Mouse (Mus musculus): Measurements from ENCODE around the gene Cdkl4.
"Not testable (repeated sequence)": the region's sequence is repeated elsewhere in the genome, so short reads cannot be mapped to it uniquely, and the experiment has no call there.

The Cdkl4 gene

GRCm38 (mm10) chr17:80564611-80564924 lies 13.0 kb downstream of the Cdkl4 start:
- no peak for ATAC-seq (ENCODE audit: insufficient number of reproducible peaks, low FRiP score, low TSS enrichment)

DNA sequence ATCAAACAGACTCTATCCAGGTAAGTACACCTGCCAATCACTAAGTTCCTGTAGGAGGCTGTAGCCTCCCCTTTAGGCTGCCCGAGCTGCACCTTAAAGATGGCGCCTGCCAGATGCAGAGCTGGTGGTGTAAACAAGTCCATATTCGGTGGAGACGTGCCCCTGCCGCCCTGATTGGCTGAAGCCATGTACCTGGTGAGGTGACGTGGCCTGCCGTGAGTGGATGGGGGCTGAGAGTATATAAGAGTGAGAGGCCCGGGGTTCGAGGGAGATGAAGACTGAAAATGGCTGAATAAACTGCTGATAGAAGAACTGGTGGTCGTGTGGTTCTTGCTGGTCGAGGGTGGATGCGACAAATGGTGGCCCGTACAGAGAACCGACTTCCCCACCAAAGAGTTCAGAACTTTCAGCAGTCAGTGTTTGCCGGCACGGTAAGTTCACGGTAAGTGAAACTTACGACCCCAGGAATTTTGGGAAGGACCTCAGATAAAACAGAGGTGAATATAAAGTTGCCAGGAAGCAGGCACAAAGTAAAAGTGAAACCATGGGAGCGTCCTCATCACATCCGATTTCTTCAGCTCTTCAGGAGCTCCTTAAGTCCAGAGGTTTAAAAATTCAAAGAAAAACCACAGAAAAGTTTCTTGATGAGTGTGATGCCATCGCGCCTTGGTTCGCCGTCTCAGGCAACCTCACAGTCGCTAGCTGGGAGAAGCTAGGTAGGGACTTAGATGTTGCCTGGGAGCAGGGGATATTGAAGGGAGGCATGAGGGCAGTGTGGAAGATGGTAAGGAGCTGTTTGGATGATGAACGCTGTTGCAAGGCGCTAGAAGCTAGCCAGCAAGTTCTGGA lies 13.6 kb downstream of the Cdkl4 start:
- not testable (repeated sequence) for ATAC-seq (ENCODE audit: insufficient number of reproducible peaks, low FRiP score, low TSS enrichment)

- ATAC-seq (ENCODE audit: insufficient number of reproducible peaks, low FRiP score, low TSS enrichment) = no peak
Measured at GRCm38 (mm10) chr17:80562792-80563191, 14.8 kb downstream of the Cdkl4 start.

- peak; percentile 54; the same call in 1 of the 2 replicates for ATAC-seq (ENCODE audit: insufficient number of reproducible peaks, low FRiP score, low TSS enrichment)
Measured at GRCm38 (mm10) chr17:80560669-80561401, 16.8 kb downstream of the Cdkl4 start.

DNA sequence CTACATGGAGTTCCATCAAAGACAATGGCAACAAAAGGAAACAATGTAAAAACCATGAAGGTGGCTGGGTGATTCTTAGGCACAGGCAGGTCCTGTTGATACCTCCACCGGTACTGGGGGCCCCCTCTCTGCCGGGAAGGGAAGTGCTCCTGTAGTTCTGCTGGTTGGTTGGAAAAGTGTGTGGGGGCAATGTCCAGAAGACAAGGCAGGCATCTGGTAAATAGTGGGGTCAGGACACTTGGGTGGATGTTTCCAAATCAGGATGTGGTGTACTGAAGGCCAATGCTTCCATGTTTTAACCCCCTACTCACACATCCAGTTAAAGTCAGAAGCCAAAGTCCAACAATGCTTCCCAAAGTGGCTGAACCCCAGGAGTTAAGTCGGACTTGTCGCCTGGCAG lies 17.9 kb downstream of the Cdkl4 start:
- no peak; the same call in 1 of the 2 replicates for ATAC-seq (ENCODE audit: insufficient number of reproducible peaks, low FRiP score, low TSS enrichment)

GRCm38 (mm10) chr17:80559050-80559449 lies 18.6 kb downstream of the Cdkl4 start:
- no peak for ATAC-seq (ENCODE audit: insufficient number of reproducible peaks, low FRiP score, low TSS enrichment)

- no peak for ATAC-seq (ENCODE audit: insufficient number of reproducible peaks, low FRiP score, low TSS enrichment)
Measured at GRCm38 (mm10) chr17:80558583-80558982, 19.0 kb downstream of the Cdkl4 start.

GRCm38 (mm10) chr17:80557461-80557860 lies 20.2 kb downstream of the Cdkl4 start:
- no peak for ATAC-seq (ENCODE audit: insufficient number of reproducible peaks, low FRiP score, low TSS enrichment)

DNA sequence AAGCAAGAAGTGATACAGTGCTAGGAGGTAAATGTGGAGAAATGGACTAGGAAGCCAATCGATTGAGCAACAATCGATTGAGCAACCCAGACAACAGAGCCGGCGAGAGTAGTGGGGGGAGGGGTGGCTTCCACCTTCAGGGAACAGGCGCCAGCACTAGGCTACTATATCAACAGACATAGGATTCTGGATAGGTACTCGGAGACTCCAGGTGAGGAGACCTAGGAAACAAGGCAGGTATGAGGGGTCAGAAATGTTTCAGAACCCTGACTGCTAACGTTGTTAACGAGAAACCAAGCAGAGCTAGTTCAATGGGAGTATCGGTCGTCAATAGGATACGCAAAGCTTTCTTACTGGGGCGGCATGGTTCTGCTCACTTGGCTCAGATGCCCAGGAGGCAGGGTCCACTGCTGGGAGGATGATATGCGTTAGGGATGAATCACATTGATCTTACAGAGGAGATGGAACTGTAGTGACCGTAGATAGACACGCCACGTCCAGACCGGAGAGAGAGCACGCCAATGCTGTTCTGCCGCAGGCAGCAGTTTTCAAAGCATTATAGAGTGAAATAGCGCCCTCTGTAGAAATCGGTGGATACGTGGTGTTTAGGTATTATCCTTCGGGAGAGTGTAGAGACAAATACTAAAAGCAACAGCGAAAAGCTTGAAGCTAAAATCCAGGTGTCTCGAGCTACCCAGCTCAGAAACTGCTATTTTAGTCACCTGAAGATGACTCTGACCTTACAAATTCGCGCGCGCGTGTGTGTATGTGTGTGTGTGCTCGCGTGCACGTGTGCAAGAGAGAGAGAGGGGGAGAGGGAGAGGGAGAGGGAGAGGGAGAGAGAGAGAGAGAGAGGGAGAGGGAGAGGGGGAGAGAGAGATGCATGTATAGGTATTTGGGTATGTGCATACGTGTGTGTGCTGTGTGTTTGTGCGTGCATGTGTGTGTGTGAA lies 24.0 kb downstream of the Cdkl4 start:
- peak; percentile 90 for ATAC-seq (ENCODE audit: insufficient number of reproducible peaks, low FRiP score, low TSS enrichment)

DNA sequence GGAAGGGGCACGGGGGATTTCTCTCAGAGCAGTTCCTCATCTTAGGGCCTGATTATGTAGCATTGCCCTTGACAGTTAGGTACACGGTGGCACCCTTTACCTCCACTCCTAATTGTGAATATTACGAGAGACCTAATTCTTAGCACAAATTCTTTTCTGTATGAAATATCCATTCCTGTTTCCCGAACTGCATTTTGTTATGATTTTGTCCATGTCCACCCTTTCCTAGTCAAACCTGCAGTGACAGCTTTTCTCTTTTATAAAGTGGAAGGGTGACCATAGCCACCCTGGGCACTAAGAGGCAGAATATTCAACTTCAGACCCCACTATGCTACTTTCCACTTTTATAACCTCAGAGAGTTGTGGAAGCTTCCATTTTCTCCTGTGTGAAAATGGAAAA lies 25.0 kb downstream of the Cdkl4 start:
- no peak for ATAC-seq (ENCODE audit: insufficient number of reproducible peaks, low FRiP score, low TSS enrichment)

GRCm38 (mm10) chr17:80550981-80551380 lies 26.6 kb downstream of the Cdkl4 start:
- ATAC-seq (ENCODE audit: insufficient number of reproducible peaks, low FRiP score, low TSS enrichment) = no peak

DNA sequence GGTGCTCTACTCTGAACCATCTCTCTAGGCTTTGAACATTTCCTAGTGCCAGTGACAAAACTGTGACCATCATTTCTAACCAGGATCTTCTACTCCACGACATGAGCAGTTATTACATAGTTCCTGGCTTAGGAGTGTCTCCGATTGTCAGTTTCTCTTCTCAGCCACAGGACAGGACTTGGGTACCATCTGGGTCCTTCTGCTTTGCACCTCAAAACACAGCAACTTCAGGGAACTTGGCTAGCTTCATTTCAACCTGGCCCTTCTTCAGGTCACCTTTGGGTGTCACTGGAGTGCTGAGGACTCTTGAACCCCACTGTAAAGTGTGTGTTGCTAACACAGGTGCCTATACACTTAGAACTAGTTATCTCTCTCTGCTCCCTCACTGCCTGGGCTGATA lies 30.8 kb downstream of the Cdkl4 start:
- ATAC-seq (ENCODE audit: insufficient number of reproducible peaks, low FRiP score, low TSS enrichment) = no peak

DNA sequence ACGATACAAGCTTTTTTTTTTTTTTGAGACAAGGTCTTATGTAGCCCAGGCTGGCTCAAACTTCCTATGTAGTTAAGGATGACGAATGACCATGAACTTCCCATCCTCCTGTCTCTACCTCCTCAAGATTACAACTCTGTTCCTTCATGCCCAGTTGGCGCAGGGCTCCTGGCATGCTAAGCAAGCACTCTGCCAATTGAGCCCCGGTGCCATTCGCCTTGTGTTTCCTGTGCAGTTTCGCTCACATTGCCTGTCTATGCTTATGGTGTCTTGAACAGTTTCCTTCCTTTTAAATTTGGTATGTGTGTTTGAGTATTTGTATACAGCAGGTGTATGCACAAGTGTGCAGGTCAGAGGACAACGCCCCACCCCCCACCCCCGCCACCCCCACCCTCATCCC lies 31.4 kb downstream of the Cdkl4 start:
- ATAC-seq (ENCODE audit: insufficient number of reproducible peaks, low FRiP score, low TSS enrichment) = no peak

- ATAC-seq (ENCODE audit: insufficient number of reproducible peaks, low FRiP score, low TSS enrichment) = no peak
Measured at GRCm38 (mm10) chr17:80543646-80544045, 34.0 kb downstream of the Cdkl4 start.

GRCm38 (mm10) chr17:80537136-80537535 lies 40.5 kb downstream of the Cdkl4 start:
- ATAC-seq (ENCODE audit: insufficient number of reproducible peaks, low FRiP score, low TSS enrichment) = no peak

DNA sequence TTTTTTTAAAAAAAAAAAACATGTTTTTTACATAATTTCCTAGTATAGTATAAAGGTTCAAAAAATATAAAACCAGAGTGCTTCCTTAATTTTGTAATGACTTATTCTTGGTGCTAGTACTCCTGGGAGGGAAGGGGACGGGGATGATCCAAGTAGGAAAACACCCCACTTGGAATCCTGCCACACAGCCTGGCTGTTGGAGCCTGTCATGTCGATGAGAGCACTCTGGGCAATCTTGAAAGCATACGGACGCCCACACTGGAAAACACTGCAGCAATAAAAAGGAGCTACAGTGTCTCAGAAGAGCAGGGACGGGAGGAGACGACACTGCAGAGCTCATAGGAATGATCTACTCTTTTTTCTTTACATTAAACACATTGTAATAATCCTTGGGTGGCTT lies 42.0 kb downstream of the Cdkl4 start:
- ATAC-seq (ENCODE audit: insufficient number of reproducible peaks, low FRiP score, low TSS enrichment) = no peak

GRCm38 (mm10) chr17:80531351-80531750 lies 46.3 kb downstream of the Cdkl4 start:
- ATAC-seq (ENCODE audit: insufficient number of reproducible peaks, low FRiP score, low TSS enrichment) = not testable (repeated sequence)

GRCm38 (mm10) chr17:80523231-80523630 lies 54.4 kb downstream of the Cdkl4 start:
- no peak for ATAC-seq (ENCODE audit: insufficient number of reproducible peaks, low FRiP score, low TSS enrichment)

DNA sequence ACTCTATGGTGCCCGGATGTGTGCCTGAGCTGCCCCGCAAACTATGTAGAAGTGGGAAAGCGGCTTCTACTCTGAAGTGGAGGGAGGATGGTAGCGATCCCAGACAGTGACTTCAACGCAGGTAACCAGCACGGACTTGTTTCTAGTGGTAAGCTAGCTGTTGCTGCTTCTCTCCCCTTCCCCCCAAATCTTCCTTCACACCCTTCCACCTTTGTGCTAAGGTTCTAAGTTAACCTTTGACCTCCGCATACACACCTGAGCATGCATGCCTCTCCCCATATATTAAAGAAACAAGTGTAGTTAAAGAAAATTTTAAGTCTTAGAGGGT lies 55.4 kb downstream of the Cdkl4 start:
- ATAC-seq (ENCODE audit: insufficient number of reproducible peaks, low FRiP score, low TSS enrichment) = no peak

DNA sequence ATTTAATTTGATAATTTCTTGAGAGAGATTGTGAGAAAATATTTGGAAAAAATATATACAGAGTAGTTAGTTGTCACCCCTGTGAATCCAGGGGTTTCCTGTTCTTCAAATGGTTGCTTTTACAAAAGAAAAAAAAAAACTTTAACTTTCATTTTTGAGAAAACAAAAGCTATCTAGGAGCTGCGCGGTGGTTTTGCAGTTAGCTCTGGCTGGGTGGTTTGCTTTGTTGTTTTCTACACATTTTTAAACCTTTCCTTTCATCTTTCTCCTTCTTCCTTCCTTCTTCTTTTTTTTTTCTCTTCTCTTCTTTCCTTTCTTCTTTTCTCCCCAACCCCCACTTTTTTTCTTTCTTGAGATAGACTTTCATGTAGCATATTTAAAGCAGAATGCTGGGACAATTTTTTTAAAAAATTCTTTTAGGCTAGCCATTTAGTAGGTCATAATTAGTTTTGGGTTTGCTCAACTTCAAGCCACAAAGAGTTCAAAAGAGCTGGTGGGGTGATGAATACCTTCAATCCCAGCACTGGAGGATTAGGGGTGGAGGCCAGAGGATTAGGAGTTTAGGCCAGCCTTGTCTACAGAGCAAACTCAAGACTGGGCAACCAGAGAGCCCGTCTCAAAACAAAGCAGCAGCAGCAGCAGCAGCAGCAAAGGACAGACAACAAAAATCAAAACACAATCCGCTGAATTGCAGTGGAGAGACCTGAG lies 55.9 kb downstream of the Cdkl4 start:
- ATAC-seq (ENCODE audit: insufficient number of reproducible peaks, low FRiP score, low TSS enrichment) = no peak
